8 mouse cellular contexts compared by ENCODE assay signal in genomic region chr9:75409852-75410378, GRCm38 (mm10). TPM values are rescaled to one million over a fixed set of nuclear protein-coding genes. Genes with fewer than 3 reads are reported as not detected.
DNase-seq lines count a peak whose midpoint lies in the region; ATAC-seq lines count a peak whose summit lies in the region.

Mapk6 (minus strand) TSS chr9:75410005.

- under 1% methylated on average over 58 of the region's 58 CpGs for WGBS in intestine, embryonic 14.5 days

- intact Hi-C loops in gastrocnemius, postnatal 36 days (cut with DNase I): loop anchor here (2.0 kb wide), 1 partner anchor 25 kb away; no protein-coding TSS in a partner anchor
- intact Hi-C loops in left cerebral cortex, postnatal 10 days (cut with DNase I): no loop called here

- ATAC-seq in intestine, embryonic 14.5 days (replicated peaks; ENCODE audit: low FRiP score, low TSS enrichment, low read depth): peak; percentile 92
- peak; percentile 71 for ATAC-seq in megakaryocyte progenitor cell, adult 5-6 weeks (replicated peaks; ENCODE audit: poor library complexity)

- H3K4me3 ChIP-seq in intestine, embryonic 14.5 days (ENCODE audit: low read depth, low read length): peak within 1 kb of the TSS; percentile 90

- peak within 1 kb of the TSS; percentile 90 for H3K9ac ChIP-seq in intestine, embryonic 14.5 days (ENCODE audit: low read length)

- peak; percentile 94 for DNase-seq in adrenal gland, adult 8-10 months
- DNase-seq in embryo, embryonic 11.5 days (ENCODE audit: low read depth, low spot score): peak; percentile 91
- peak; percentile 96 to 98 for DNase-seq in gastrocnemius, postnatal 36 days
- DNase-seq in intestine, embryonic 14.5 days (ENCODE audit: low spot score): peak; percentile 98
- peak; percentile 93 to 98 for DNase-seq in left cerebral cortex, postnatal 10 days (ENCODE audit: extremely low spot score in 1 of 2, low spot score in 2 of 2)
- peak; percentile 97 for DNase-seq in right cerebral cortex, postnatal 10 days (ENCODE audit: low spot score in 2 of 2)
- DNase-seq in urinary bladder, postnatal 25 days (ENCODE audit: low spot score): peak; percentile 99

- no peaks in the 10 kb centered on the region for H3K9me3 ChIP-seq in intestine, embryonic 14.5 days (ENCODE audit: control insufficient read depth, low read length)

- H3K27me3 ChIP-seq in intestine, embryonic 14.5 days (replicated peaks; ENCODE audit: control insufficient read depth, insufficient read depth, low read length): no peaks in the 10 kb centered on the region

- peak within 1 kb of the TSS; percentile 99 for H3K27ac ChIP-seq in intestine, embryonic 14.5 days (ENCODE audit: low read depth)

- H3K4me2 ChIP-seq in intestine, embryonic 14.5 days (ENCODE audit: low read length): peak within 1 kb of the TSS; percentile 68

- no peaks in the 10 kb centered on the region for H3K36me3 ChIP-seq in intestine, embryonic 14.5 days (ENCODE audit: control insufficient read depth, insufficient read depth, low read length)

- H3K4me1 ChIP-seq in intestine, embryonic 14.5 days (replicated peaks; ENCODE audit: control insufficient read depth, insufficient read depth, low read length): peaks cover 28% of the 10 kb centered on the region; the same call in 1 of the 2 replicates

RNA-seq across cellular contexts. Expression of gene Mapk6, which starts in this region (rescaled TPM):
- 10 to 100 TPM; 31.4 to 49.5 (median 36.9) TPM for total RNA-seq in adrenal gland, adult 8-10 months (2022)
- total RNA-seq in gastrocnemius, postnatal 36 days (2021): 10 to 100 TPM; 24.9 to 28.4 TPM
- polyA plus RNA-seq in intestine, embryonic 14.5 days (2014; fragmentation: Nextera tagmentation; extraction: Ambion mirVana): 66.3 and 73.1 TPM in 2 replicates
- total RNA-seq in left cerebral cortex, postnatal 10 days (2021): 10 to 100 TPM; 86.7 to 89.3 TPM
- total RNA-seq in megakaryocyte progenitor cell, adult 5-6 weeks (2015): 64.2 and 65.1 TPM in 2 replicates
- 50.3 and 53.6 TPM in 2 replicates for total RNA-seq in megakaryocyte progenitor cell, adult 5-6 weeks (2017)

Comparison
In these comparisons a context has a peak if more than half of its experiments do, and no peak if none do; other contexts are left out.
1. Peak in every context shown above with its lines: DNase-seq, ATAC-seq, H3K4me3 ChIP-seq and H3K27ac ChIP-seq.